Mouse (Mus musculus) spleen, embryonic (tissue): Measurements from ENCODE around the gene Ern1.

Source experiments
- CTCF ChIA-PET: fragments of 350-600 bp; sonication (Branson Sonifier 250); formaldehyde crosslinking; loops from one replicate; lab custom pipeline; 2022; lab: Charles Lee

Ern1 gene

DNA sequence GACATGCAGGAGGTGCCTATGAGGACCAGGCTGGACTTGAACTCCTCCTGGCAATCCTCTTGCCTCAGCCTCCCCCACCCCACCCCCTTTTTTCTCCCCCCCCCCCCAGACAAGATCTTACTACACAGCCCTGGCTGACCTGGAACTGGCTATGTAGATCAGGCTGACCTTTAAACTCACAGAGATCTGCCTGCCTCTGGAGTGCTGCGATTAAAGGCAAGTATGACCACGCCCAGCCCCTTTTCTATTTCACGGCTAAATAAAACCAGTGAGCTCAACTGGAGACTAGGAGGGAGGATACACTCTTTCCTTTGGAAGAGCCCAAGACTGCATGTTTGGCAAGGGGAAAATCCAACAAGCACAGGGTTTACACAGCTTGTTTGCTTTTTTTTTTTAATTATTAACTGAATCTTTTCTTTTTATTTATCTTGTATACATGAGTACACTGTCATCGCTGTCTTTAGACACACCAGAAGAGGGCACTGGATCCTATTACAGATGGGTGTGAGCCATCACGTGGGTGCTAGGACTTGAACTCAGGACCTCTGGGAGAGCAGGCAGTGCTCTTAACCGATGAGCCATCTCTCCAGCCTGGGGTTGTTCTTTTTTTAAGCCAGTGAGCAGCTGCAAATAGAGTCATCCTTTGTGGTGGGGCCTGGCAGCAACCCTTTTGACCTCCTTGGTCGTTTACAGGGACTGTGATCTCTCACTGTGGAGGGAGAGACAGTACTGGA lies 94.9 kb downstream of the Ern1 start:
- CTCF ChIA-PET: interaction anchor here (0.7 kb wide), 1 partner anchor 729 kb away, joined by 3 read pairs; no protein-coding TSS in a partner anchor

DNA sequence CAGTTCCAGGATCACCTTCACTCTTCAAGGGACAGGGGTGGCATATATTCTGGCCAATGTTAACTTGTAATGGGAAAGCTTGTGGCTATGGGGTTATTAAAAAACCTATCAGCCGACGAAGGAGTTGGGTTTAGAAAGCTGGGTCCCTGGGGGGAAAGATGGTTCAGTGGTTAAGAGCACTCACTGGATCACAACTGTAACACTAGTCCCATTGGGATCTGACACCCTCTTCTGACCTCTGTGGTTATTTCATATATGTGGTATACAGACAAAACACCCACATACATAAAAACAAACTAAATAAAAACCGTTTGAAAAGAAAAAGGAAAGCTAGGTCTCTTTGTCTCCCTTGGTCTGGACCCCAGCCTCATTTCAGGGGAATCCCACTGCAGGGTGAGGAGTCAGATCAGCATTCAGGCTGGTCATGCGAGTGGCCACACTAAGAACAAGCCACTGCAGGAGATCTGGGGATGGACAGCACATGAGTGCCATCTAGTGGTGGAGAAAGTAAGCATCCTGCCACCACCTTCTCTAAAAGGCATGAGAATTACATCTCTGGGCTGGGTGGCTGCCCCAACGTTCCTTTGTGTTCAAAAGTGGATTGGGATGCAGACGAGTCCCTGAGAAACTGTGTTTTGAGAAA lies 96.0 kb downstream of the Ern1 start:
- CTCF ChIA-PET: interaction anchor here (1.0 to 1.8 kb wide), 3 partner anchors 12 to 60 kb away, joined by 3 to 9 read pairs (median 4); no protein-coding TSS in a partner anchor

DNA sequence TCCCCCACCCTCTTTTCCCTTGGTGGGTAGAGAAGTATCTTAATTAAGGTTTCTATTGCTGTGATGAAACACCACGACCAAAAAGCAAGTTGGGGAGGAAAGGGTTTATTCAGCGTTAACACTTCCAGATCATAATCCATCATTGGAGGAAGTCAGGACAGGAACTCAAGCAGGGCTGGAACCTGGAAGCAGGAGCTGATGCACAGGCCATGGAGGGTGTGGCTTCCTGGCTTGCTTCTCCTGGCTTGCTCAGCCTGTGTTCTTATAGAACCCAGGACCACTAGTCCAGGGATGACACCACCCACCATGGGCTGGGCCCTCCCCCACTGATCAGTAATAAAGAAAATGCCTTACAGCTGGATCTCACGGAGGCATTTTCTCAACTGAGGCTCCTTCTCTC lies 96.9 kb downstream of the Ern1 start:
- CTCF ChIA-PET: interaction anchor here (0.7 to 1.8 kb wide), 4 partner anchors 11 to 61 kb away, joined by 3 to 9 read pairs (median 4); no protein-coding TSS in a partner anchor

DNA sequence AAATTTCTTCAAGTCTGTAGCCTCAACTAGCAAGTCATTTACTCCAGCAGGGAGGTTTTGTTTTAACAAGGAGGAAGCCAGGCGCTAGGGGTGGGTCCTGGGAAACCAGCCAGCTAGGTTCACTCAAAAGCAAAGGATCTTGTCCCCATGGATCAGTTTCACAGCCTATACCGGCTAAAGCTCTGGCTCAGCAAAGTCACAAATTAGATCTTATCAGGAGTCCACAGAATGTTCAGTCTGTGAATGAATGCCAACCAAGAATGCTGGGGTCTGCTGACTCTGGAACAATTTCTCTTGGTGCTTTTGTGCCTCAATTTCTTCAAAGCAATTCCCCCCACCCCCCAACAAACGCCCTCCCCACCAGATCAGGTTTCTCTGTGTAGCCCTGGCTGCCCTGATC lies 98.0 kb downstream of the Ern1 start:
- CTCF ChIA-PET: no interaction called here

DNA sequence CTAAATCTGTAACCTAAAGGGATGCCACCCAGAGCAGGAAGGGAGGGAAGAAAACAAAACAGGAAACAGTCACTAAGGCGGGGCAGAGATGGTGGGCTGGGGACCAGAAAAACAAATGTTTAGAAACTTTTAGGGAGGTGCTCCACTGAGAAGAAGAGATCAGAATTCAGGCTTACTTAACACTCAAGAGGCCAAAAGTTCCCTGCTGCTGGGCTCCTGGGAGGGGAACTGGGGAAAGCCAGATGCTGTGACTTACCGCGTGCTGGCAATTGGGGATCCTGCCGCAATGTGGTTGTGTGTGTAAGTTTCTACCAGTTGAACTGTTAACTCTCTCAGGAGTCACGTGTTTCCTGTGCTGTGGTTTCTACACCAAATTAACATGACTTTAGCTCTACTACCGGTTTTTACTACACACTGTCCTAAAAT lies 99.8 kb downstream of the Ern1 start, which contains the start of gene Icam2:
Gene Icam2 (minus strand): TSS at position 285 of the 426 bp plus-strand sequence.
- CTCF ChIA-PET: interaction anchor here (0.6 kb wide), 1 partner anchor 81 kb away, joined by 3 read pairs; no protein-coding TSS in a partner anchor

DNA sequence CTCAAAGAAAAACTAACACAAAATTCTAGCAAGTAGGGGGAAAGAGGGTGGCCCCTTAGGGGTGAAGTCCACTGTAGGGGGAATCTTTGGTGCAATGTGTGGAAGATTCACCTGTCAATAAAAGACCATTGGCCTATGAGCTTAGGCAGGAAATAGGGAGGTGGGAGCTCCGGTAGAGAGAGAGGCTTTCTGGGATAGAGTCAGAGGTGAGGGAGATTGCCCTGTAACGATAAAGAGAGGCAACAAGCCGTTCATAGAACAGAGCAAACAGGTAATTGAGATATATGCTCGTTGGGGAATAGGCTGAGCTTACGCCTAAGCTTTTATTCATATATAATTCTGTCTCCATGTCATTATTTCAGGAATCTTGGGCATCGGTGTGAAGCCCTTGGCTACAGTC lies 100.6 kb downstream of the Ern1 start:
- CTCF ChIA-PET: no interaction called here

DNA sequence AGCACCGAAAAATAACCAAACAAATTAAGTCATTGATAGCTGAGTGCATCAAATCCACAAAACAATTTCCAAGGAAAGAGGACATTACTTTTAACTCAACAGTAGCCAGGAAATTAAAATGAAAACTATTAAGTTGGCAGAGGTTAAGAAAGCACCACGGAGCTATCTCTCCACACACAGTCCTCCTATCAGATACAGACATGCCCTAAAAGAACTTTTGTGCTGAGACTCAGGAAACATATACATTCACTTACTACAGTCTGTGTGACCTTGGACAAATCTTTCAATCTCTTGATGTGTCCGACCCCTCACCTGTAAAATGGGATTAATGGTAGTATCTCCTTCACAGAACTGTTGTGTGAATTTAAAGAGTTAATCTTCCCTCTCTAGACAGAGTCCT lies 101.2 kb downstream of the Ern1 start:
- CTCF ChIA-PET: no interaction called here

DNA sequence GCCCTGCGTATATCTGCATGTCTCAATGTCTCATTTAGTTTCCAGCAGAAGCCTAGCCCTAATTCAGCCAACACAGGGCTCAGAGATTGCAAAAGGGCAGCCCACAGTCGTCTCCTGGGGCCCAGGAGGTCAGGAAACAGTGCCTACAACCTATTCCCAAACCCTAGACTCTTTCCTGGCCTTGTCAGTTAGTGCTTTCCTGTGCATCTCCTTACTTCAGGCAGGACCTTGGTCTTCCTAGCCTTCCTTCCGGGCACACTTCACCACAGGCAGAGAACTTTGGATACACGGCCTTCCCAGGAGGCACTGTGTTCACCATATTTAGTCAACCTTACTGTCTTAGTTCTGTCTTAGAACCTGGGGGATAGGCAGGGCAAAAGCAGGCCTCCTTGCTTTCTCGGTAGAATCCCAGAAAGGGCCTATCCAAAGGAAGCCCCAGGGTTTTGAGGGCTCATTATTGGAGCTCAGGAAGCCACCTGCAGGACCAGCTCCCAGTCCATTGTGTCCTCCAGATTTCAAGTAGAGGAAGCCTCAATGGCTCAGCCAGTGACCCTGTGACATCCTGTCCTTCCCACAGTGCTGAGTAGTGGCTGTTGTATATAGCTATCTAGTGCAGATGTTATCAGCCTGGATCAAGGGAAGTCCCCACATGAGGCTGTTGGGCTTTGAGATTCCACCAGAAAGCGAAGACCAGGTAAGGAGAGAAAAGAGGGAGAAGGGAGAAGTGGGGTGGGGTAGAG lies 104.4 kb downstream of the Ern1 start:
- CTCF ChIA-PET: no interaction called here

DNA sequence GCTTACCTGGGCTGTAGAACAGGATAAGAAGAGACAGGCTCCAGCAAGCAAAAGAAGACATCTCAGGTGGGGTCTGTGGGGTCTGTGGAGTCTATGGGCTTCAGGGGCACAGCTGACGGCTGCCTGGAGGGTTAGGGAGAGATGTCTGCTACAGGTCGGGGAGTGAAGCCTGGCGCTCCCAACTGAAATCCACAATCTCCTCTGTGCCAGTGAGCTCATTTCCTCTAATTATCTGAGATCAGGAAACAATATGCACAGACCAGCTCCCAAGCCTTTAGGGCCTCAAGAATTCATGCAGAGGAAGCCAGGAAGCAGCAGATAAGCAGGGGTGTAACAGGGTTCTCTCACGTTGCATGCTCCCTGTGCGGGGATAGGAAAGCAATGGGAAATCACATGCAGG lies 105.2 kb downstream of the Ern1 start:
- CTCF ChIA-PET: no interaction called here

DNA sequence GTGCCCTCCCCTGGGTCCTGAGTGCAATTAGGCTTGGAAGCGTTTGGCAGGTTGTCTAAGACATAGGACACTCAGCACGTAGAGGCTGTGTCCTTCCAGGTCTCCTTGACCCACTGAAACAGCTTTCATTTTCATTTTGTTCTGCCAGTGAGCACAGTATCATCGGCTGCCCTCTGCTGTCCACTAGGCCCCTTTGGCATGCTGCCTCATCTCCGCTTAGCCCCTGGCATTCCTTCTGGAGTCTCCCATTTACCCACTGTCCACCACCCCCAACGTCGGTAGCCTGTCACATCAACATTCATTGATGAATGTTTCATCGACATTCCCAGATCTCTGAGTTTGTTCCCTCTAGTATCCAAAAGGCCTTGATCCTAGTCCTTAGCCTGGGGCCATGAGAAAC lies 105.8 kb downstream of the Ern1 start:
- CTCF ChIA-PET: no interaction called here

DNA sequence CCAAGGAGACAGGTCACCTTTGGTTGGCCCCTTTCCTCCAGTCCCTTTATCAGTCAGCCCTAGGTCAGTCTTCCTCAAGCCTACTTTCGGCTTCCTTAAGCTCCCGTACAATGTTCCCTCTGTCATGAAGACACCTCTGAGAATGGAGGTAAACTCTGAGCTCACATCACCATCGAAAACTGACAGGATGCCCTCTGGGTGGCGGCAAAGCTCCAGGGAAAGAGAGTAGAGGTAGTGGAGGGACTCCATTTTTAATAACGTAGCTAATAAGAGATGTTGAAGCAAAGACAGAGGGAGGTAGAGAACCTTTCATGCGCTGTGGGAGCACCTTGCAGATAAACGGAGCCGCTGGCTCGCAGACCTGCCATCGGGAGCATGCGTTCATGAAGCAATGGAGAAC lies 106.6 kb downstream of the Ern1 start:
- CTCF ChIA-PET: no interaction called here

DNA sequence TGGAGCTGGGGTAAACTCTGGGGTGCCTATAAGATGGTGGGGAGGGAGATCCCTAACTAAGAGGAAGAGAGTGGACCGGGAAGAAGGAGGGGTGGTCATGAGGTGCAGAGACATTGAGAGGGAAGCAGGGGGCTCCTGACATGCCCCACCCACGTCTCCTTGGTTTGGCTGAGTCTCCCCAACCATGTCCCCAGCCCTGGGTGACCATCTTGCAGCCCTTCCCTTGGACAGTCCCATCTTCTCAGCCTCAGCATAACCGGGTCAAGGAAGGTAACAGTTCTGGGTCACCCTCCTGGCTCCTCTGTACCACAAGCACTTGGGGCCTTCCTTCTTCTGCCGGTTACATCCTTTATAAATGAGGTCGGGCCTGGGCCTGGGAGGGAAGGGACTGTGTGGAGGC lies 112.7 kb downstream of the Ern1 start:
- CTCF ChIA-PET: interaction anchor here (0.7 kb wide), 1 partner anchor 10 kb away, joined by 4 read pairs; no protein-coding TSS in a partner anchor

DNA sequence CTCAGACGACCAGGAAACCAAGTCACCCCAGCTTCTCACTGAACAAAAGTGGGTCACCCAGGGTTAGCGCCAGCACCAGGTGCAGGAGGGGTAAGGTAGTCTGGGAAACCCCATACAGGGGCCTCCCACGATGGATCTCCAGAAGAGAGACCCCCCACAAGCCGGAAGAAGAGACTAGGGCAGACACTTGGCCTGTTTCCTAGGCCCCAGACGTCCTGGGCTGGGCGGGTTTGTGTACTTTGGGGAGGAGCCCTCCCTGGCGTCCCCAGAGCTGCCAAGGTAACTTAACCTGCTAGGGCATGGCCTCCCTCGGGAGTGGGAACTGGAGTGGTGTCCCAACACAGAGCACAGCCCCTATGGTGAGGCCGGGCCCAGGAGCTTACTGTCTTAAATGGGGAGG lies 113.1 kb downstream of the Ern1 start:
- CTCF ChIA-PET: interaction anchor here (0.7 kb wide), 1 partner anchor 10 kb away, joined by 4 read pairs; no protein-coding TSS in a partner anchor

DNA sequence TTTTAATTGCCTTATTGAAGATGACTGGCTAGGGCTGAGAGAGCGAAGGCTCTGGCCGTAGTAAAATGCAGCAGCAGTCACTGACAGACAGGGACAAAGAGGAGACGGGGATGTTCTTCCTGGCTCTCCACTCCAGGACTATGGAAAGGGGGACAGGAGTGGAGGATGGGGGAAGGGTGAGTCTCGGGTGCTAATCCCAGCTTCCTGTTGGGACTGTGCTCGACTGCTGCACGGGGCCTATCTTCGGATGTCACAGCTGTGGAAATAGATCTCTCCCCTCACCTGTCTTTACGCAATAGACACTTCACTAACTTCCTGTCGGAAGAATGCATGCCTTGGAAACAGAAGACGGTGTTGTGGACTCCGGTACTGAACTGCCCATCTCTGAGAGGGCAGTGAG lies 113.7 kb downstream of the Ern1 start:
- CTCF ChIA-PET: no interaction called here

DNA sequence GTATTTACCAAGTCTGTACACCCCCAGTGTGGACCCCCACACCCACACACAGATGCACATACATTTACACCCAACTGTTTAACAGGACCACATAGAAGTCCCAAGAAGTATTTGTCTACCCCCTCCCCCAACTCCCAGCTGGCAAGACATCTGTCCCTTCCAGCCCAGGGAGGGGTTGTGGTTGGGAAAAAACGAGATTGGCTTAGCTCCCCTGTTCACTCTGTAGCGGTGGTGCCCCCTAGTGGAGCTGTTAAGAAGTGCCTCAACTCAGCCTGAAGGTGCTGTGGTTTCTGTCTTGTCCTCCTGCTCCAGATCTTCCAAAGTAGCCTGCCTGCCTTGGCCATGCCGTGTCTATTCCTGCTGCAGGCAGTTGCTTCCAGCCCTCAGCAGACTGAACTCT lies 121.3 kb downstream of the Ern1 start:
- CTCF ChIA-PET: interaction anchor here (0.5 to 1.7 kb wide), 5 partner anchors 10 to 1928 kb away, joined by 3 read pairs; no protein-coding TSS in a partner anchor

DNA sequence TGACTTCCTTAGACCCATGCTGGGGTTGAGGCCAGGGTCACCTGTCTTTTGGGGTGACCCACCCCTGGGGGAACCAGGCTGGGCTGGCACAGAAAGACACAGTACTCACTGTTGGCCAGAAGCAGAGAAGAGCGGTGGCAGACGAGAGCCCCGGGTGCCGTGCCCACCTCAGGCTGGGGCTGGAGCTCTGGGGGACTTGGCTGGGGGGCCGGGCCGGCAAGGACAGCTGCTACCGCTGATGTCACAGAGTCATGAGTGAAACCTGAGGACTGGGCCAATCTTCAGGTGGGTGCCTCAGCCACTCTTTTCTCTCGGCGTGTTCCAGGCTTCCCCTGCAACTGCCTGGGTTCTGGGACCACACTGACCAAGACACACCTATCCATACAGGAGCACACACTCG lies 122.3 kb downstream of the Ern1 start, which contains the start of gene Prr29:
Gene Prr29 (plus strand): TSS at position 107 of the 400 bp plus-strand sequence.
- CTCF ChIA-PET: interaction anchor here (0.6 to 0.8 kb wide), 3 partner anchors 9 to 213 kb away, joined by 3 read pairs; no protein-coding TSS in a partner anchor

DNA sequence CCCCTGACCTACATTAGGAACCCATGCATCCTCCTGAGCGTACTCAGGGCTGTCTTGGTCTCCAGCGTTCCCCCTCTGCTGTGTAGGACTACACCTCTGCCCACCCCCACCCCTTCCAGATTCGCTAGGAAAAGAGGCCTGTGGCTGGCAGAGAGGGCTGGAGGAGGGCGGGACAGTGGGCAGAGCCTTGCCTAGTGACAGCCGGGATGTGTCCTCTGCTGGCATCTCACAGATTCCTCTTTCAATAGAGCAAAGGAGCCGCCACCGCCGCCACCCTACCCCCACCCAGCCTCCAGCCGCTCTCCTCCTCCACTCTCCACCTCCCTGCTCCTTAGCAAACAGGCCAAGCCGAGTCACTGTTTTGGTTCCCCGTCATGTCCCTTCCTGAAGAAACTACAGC lies 122.9 kb downstream of the Ern1 start:
- CTCF ChIA-PET: interaction anchor here (0.6 to 0.8 kb wide), 2 partner anchors 9 to 110 kb away, joined by 3 read pairs; no protein-coding TSS in a partner anchor

DNA sequence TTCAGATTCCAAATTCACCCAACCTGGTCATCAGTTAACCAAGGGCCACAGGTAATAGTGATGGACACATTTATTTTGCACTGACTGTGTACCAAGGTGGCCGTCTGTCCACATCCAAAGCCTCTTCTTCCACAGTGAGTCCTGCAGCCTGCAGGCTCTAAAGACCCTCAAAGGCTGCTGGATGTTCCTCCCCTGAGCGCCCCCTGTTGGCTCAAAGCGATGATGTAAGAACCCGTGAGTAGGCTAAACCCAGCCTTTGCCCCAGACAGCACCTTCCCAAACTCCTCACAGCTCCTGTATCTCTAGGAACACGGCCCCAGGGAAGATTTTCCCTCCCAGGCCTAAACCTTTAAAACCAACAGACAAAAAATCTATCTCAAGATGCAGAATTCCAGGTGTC lies 128.3 kb downstream of the Ern1 start:
- CTCF ChIA-PET: no interaction called here

DNA sequence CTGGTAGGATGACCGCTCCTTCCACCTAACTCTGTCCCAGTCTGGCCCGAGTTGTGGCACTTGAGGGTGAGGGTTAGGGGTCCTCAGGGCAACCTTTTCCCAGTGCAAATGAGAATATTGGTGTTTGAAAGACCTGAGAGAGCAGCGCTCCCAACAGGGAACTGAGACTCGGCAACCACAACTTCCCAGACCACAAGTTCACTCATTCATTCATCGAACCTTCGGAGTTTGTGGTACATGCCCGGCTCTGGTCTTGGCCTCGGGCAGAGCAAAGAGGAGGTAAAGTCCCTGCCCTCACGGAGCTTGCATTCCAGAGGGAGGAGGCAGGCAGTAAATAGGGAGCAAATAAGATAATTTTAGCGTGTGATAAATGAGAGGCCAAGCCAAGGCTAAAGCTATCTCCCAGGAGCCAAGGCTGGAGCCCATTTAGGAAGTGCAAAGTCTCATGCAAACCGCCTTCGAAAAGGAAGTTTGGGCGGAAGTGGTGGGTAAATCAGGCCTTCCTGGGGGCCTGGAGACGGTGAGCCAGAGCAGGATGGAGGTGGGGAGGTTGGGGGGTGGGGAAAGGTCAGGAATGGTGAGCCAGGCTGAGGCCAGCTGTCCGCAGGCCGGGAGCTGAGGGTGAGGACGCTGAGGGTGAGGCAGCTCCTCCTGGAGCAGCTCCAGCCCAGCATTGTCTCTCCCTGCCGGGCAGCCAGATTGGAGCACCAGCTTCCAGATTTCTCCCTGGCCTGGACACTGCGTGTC lies 132.1 kb downstream of the Ern1 start:
- CTCF ChIA-PET: interaction anchor here (0.7 to 1.1 kb wide), 3 partner anchors 9 to 11 kb away, joined by 3 read pairs; partner anchors contain the start of gene Prr29

DNA sequence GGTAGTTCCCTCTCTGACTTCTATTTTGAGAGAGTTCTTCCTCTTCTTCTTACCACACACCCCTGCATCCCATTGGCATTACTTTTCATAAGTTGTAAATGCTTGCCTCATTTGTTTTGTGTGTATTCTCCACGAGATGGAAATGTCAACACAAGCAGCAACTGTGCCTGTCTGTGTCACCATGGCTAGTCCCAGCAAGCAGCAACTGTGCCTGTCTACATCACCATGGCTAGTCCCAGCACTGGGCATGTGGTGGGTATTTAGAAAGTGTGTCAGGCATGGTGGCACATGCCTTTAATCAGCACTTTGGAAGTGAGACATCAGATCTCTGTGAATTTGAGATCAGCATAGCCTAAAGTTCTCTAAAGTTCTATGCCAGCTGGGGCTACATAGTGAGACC lies 133.5 kb downstream of the Ern1 start:
- CTCF ChIA-PET: no interaction called here

DNA sequence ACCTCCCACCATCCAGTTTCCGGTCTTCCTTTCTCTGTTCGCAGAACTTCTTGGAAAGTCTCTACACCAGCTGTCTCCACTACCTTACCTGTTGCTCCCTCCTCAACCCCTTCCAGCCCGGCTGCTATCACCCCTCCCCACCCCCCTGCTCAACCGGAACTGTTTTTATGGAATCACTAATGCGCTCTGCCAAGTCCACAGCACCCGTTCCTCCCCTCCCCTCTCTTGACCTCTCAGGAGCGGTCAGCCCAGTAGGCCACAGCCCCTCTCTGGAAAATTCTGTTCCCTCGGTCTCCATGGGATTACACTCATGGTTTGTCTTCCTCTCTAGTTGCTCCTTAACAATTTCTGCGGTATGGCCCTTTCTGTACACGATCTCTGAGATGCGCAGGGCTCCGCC lies 134.5 kb downstream of the Ern1 start, which contains the start of gene Scn4a:
Gene Scn4a (minus strand): TSS at position 101 of the 400 bp plus-strand sequence.
- CTCF ChIA-PET: interaction anchor here (0.6 kb wide), 1 partner anchor 268 kb away, joined by 3 read pairs; no protein-coding TSS in a partner anchor
